Mouse (Mus musculus) intestine, embryonic 14.5 days (tissue): Measurements from ENCODE around the gene Agpat3. TPM values are rescaled to one million over a fixed set of nuclear protein-coding genes. Genes with fewer than 3 reads are reported as not detected.

Source experiments
- ATAC-seq: fragments of 200-750 bp; cut with Nextera tagmentation; replicated peaks from 2 replicates; pipeline ENCODE4 v1.8.0; 2017; ENCODE audit warnings: low read depth, moderate number of reproducible peaks, moderate TSS enrichment, moderate library complexity; ENCODE audit not compliant: low FRiP score, low TSS enrichment
- DNase-seq: peaks from one replicate; pipeline ENCODE4 v3.0.0-alpha.2; 2018; ENCODE audit warnings: low spot score
- H3K27ac ChIP-seq: fragments of 300-500 bp; sonication (generic); 2 replicates; pipeline ENCODE4 v1.5.1; 2014; ENCODE audit warnings: low read depth, mild to moderate bottlenecking, control low read depth
- H3K27me3 ChIP-seq: fragments of 300-500 bp; sonication (generic); replicated peaks from 2 replicates; pipeline ENCODE4 v1.6.1; 2014; ENCODE audit warnings: low read length, control low read depth; ENCODE audit not compliant: control insufficient read depth, insufficient read depth
- H3K36me3 ChIP-seq: fragments of 300-500 bp; sonication (generic); 2 replicates; pipeline ENCODE4 v1.6.1; 2014; ENCODE audit warnings: low read length, control low read depth; ENCODE audit not compliant: control insufficient read depth, insufficient read depth
- H3K4me1 ChIP-seq: fragments of 300-500 bp; sonication (generic); replicated peaks from 2 replicates; pipeline ENCODE4 v1.6.1; 2014; ENCODE audit warnings: low read length, control low read depth, mixed read lengths; ENCODE audit not compliant: control insufficient read depth, insufficient read depth
- H3K4me2 ChIP-seq: fragments of 300-500 bp; sonication (generic); 2 replicates; pipeline ENCODE4 v1.6.1; 2014; ENCODE audit warnings: low read length
- H3K4me3 ChIP-seq: fragments of 300-500 bp; sonication (generic); 2 replicates; pipeline ENCODE4 v1.5.1; 2014; ENCODE audit warnings: low read depth, low read length, control low read depth, mixed read lengths
- H3K9ac ChIP-seq: fragments of 300-500 bp; sonication (generic); 2 replicates; pipeline ENCODE4 v1.6.1; 2014; ENCODE audit warnings: mild to moderate bottlenecking, low read length
- H3K9me3 ChIP-seq: fragments of 300-500 bp; sonication (generic); 2 replicates; pipeline ENCODE4 v1.6.1; 2016; ENCODE audit warnings: low read length, control low read depth; ENCODE audit not compliant: control insufficient read depth
- WGBS: fragments of 180-500 bp; shearing (Covaris S2); extraction: QIAGEN DNeasy Blood & Tissue Kit; methylation state at CpG from one replicate; pipeline ENCODE4 v1.1.7; 2014; 5-methylcytosine and 5-hydroxymethylcytosine counted together
- polyA plus RNA-seq: library from polyadenylated mRNA; unstranded; fragments of >200 nt; fragmentation: Nextera tagmentation; extraction: Ambion mirVana; gene quantifications from 2 replicates; pipeline ENCODE4 v1.2.1, GENCODE M21; 2014

The Agpat3 gene
- polyA plus RNA-seq, 1 experiment from 2014 or later = 59.2 TPM

DNA sequence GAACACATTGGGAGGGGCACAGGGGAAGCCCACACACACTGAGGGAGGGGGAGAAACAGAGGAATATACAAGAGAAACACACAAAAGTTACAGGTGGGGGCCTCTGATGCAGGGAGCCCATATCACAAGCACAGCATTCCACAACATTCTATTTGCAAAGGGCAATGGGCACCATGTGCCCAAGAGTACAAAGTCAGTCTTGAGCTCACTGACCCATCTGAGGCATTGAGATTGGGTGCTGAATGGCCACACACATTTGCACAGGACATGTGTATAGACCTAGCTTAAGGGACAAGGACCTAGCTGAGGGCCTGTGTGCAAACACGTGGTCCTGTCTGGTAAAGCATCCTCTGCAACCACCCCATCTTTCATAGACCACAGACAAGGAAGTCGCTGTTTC lies 6.8 kb downstream of the Agpat3 start:
- no peak overlapping the region for H3K4me3 ChIP-seq
- 68% methylated on average over 2 of the region's 2 CpGs for WGBS
- H3K36me3 ChIP-seq = no peaks in the 10 kb centered on the region
- no peak overlapping the region for H3K27ac ChIP-seq
- no peaks in the 10 kb centered on the region for H3K9me3 ChIP-seq
- H3K4me2 ChIP-seq = no peak overlapping the region
- no peaks in the 10 kb centered on the region for H3K27me3 ChIP-seq
- H3K4me1 ChIP-seq = peaks cover 7% of the 10 kb centered on the region; the same call in 1 of the 2 replicates
- DNase-seq = no peak
- no peak overlapping the region for H3K9ac ChIP-seq
- no peak for ATAC-seq

DNA sequence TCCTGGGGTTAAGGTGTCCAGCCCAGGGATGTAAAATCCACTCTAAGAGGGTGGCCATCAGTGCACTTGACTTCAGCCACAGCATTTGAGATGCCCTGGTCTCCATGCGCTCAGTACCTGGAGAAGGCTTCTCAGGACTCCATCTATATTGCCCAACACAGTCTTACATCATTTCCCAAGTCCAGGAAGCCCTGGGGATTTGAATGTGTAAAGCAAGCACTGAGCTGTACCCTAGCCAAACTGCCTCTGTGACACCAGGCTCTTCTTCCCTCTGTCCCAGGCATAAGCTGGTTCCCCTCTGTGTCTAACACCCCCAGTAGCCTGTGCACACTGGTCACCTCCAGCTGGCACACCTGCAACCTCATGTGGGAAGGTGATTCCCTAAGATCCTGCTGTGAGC lies 10.2 kb downstream of the Agpat3 start:
- ATAC-seq = no peak
- no peak overlapping the region for H3K4me3 ChIP-seq
- no peaks in the 10 kb centered on the region for H3K27me3 ChIP-seq
- WGBS = 76% methylated on average over 1 of the region's 1 CpGs
- H3K4me1 ChIP-seq = 0 out of 2 replicates have a peak, but pooled peaks cover 5% of the 10 kb centered on the region
- no peaks in the 10 kb centered on the region for H3K9me3 ChIP-seq
- DNase-seq = no peak
- H3K27ac ChIP-seq = no peak overlapping the region
- no peak overlapping the region for H3K9ac ChIP-seq
- H3K36me3 ChIP-seq = peaks cover 8% of the 10 kb centered on the region; the same call in 1 of the 2 replicates
- H3K4me2 ChIP-seq = no peak overlapping the region

DNA sequence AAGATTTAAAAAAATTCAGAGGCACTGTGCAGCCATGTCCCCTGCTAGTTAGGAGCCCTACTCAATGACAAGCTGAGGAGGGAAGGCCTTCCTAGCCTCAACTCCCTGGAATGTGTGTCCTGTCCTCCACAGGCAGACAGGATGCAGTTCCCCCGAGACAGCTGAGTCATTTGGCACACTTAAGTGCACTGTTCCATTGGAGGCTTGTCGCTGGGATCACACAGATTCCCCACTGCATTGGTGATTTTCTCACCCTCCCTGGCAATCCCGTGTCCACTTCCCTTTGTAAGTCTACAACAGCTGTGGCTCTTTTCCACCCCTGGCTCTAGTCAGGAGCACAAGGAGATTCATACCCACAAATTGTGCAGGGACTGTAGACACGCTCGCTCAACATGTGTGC lies 14.1 kb downstream of the Agpat3 start:
- WGBS = 57% methylated on average over 5 of the region's 5 CpGs
- Histone ChIP-seq H3K4me3 (no peak overlapping the region), H3K36me3 (peaks cover 8% of the 10 kb centered on the region; the same call in 1 of the 2 replicates), H3K4me2 (no peak overlapping the region), H3K9me3 (no peaks in the 10 kb centered on the region), H3K27ac (no peak overlapping the region; the same call in 1 of the 2 replicates), H3K4me1 (0 out of 2 replicates have a peak, but pooled peaks cover 5% of the 10 kb centered on the region), H3K9ac (no peak overlapping the region), H3K27me3 (no peaks in the 10 kb centered on the region)
- ATAC-seq (no peak), DNase-seq (no peak)

DNA sequence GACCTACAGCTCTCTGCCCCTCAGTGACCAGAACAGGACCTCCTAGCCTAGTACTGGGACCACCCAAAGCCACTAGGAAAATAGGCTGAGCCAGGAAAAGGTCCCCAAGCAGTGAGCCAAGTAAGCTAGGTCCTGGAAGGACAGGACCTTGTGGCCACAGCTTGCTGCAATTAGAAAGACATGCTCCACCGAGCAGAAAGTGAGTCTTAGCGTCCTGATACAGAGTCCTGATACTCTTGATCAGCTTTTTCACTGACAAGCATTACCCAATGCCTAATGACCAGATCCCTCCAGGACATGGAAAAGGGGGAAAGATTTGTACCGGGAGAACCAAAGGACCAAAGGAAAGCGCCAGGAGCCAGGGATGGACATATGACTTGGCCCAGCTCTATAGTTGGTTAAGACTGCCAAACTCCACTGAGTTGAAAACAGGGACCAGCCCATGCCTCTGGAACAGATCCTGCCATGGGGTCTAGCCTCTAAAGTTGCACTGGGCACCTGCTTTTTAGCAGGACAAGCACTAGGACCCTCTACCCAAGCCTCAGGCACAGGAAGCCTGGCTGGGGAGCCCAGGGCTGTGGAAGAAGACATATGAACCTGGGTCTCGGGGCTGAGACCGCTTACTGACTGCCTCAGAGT lies 17.2 kb downstream of the Agpat3 start:
- DNase-seq (no peak), ATAC-seq (no peak)
- Histone ChIP-seq H3K27me3 (no peaks in the 10 kb centered on the region), H3K4me1 (0 out of 2 replicates have a peak, but pooled peaks cover 5% of the 10 kb centered on the region), H3K9me3 (no peaks in the 10 kb centered on the region), H3K27ac (no peak overlapping the region), H3K4me2 (no peak overlapping the region), H3K36me3 (peaks cover 8% of the 10 kb centered on the region; the same call in 1 of the 2 replicates), H3K9ac (no peak overlapping the region), H3K4me3 (no peak overlapping the region)
- 85% methylated on average over 6 of the region's 6 CpGs for WGBS

DNA sequence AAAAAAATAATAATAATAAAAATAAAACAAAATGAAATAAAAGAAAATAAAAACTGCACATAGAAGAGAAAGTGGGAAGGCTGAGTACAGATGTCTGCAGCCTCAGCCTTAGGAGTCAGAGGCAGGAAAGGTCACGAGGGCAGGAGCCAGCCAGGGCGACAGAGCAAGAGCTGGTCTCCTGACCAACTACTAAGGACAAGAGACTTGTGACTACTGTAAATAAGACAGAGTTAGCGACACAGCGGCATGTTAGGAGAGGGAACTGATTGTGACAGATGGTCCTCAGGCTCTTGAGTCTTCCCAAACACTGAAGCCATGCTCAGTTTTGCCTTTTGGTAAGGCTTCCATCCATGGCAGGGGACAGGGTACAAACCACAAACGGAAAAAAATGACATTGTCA lies 20.7 kb downstream of the Agpat3 start:
- H3K4me3 ChIP-seq = no peak overlapping the region
- no peak for DNase-seq

DNA sequence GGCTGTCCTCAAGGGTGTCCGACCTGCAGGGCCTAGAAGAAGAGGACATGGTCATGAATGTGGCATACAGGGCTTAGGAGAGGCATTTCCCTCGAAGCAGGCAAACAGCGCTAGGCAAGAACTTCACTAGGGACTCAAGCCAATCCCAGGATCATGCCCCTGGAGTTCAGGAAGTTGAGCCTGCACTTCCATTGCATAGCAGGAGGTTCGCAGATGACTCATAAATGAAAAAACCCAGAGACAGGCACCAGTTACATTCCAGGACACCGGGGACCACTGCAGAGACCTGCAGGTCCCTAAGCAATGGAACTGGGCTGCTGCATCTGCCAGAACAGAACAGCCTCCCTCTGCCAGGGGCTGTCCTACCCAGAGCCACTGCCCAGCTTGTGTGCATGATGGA lies 23.0 kb downstream of the Agpat3 start:
- ATAC-seq = no peak
- H3K4me2 ChIP-seq = no peak overlapping the region

More for the DNA sequence above, 20.7 kb downstream of the Agpat3 start:
- H3K9me3 ChIP-seq = no peaks in the 10 kb centered on the region
- no peak overlapping the region for H3K4me2 ChIP-seq
- H3K27me3 ChIP-seq = no peaks in the 10 kb centered on the region
- H3K9ac ChIP-seq = no peak overlapping the region
- no peak overlapping the region for H3K27ac ChIP-seq
- 82% methylated on average over 5 of the region's 5 CpGs for WGBS
- peaks cover 10% of the 10 kb centered on the region for H3K36me3 ChIP-seq
- ATAC-seq = no peak
- H3K4me1 ChIP-seq = no peaks in the 10 kb centered on the region

DNA sequence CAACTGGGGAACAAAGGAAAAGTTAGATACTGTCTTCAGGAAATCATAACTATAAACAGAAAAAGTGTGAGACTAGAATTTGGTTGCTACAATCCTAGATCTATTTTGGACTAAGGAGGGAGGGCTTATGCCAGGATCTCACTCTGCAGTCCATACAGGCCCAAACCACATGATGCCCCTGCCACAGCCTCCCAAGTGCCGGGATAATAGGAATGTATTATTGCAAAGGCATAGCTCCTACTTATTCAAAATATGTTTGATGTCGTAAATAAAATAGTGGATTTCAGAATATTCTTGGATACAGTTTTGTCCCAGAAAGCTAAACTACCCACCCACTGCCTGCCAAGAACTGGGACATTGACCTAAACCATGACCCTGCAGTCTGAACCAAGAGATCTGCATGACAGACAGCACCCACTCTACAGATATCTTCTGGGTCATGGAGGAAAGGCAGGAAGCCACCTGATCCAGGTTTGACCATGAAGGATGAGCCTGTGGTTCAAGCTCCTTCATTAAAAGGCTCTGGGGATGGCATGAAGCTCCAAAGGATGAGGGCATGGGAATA lies 24.2 kb downstream of the Agpat3 start:
- Histone ChIP-seq H3K4me2 (no peak overlapping the region), H3K9me3 (no peaks in the 10 kb centered on the region), H3K4me3 (no peak overlapping the region), H3K27me3 (no peaks in the 10 kb centered on the region), H3K36me3 (peaks cover 17% of the 10 kb centered on the region), H3K4me1 (0 out of 2 replicates have a peak, but pooled peaks cover 2% of the 10 kb centered on the region), H3K9ac (no peak overlapping the region), H3K27ac (no peak overlapping the region)
- DNase-seq = no peak
- 91% methylated on average over 2 of the region's 2 CpGs for WGBS
- ATAC-seq = no peak

More for the DNA sequence above, 23.0 kb downstream of the Agpat3 start:
- Histone ChIP-seq H3K36me3 (peaks cover 17% of the 10 kb centered on the region), H3K27ac (no peak overlapping the region), H3K9me3 (no peaks in the 10 kb centered on the region), H3K4me3 (no peak overlapping the region), H3K9ac (no peak overlapping the region), H3K27me3 (no peaks in the 10 kb centered on the region), H3K4me1 (no peaks in the 10 kb centered on the region)
- no peak for DNase-seq
- WGBS = 82% methylated on average over 5 of the region's 5 CpGs

DNA sequence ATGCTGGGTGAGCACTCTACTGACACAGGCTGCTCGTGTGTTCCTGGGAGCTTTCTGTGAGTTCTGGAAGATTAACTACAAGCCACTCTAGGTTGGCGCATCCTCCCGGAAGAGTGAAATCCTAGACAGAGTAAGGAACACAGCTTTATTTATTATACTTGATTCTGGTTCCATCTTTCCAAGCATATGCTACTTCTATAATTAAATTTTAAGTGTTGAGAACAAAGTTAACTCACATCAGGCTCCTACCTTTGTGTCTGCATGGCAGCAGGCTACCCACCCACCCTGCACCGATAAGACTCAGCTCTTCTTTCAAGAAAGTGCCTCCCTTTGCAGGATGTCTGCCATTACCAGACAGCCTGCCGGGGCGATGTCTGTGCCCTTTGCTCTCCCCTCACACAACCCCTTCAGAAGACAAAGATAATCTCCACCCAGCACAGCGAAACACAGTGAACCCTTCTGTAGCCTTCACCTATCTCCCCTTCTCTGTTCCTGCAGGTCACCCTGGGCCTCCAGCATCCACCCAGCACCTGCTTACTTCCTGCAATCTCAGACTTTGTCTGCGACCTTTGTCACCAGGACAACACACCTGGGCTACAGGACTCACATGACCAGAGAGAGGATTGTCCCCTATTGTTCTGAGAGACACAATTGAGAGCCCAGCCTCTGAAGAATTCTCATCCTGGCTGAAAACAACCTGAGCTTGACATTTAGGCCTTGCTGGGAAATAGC lies 26.2 kb downstream of the Agpat3 start:
- Histone ChIP-seq H3K9me3 (no peaks in the 10 kb centered on the region), H3K4me3 (no peak overlapping the region), H3K9ac (no peak overlapping the region), H3K27ac (no peak overlapping the region), H3K36me3 (peaks cover 17% of the 10 kb centered on the region), H3K4me2 (no peak overlapping the region), H3K4me1 (0 out of 2 replicates have a peak, but pooled peaks cover 2% of the 10 kb centered on the region), H3K27me3 (no peaks in the 10 kb centered on the region)
- ATAC-seq (peak; percentile 61; the same call in 1 of the 2 replicates), DNase-seq (no peak)
- WGBS = 65% methylated on average over 8 of the region's 8 CpGs
